Mouse (Mus musculus): ENCODE results near the gene Osbpl10. TPM values are rescaled to one million over a fixed set of nuclear protein-coding genes. Genes with fewer than 3 reads are reported as not detected.

The Osbpl10 gene
- polyA plus RNA-seq, 1 experiment from 2014 or later: 0.66 TPM

GRCm38 (mm10) chr9:115134736-115135135 lies 156.4 kb downstream of the Osbpl10 start:
- Histone ChIP-seq H3K4me3 (ENCODE audit: low read depth, low read length) (no peak overlapping the region), H3K9ac (ENCODE audit: low read depth, low read length) (no peak overlapping the region), H3K27ac (ENCODE audit: low read depth, low read length) (no peak overlapping the region), H3K4me2 (no peak overlapping the region), H3K27me3 (replicated peaks; ENCODE audit: control insufficient read depth, insufficient read depth, low read length) (no peaks in the 10 kb centered on the region), H3K36me3 (ENCODE audit: control insufficient read depth, insufficient read depth, low read length) (no peaks in the 10 kb centered on the region), H3K9me3 (ENCODE audit: control insufficient read depth, low read length) (no peaks in the 10 kb centered on the region), H3K4me1 (replicated peaks; ENCODE audit: control insufficient read depth, insufficient read depth, low read length) (no peaks in the 10 kb centered on the region)
- no peak for DNase-seq (ENCODE audit: low spot score)
- 63% methylated on average over 4 of the region's 4 CpGs for WGBS
- ATAC-seq (replicated peaks; ENCODE audit: low FRiP score): no peak

- ATAC-seq (replicated peaks; ENCODE audit: low FRiP score): no peak
- H3K27ac ChIP-seq (ENCODE audit: low read depth, low read length): no peak overlapping the region
- H3K36me3 ChIP-seq (ENCODE audit: control insufficient read depth, insufficient read depth, low read length): no peaks in the 10 kb centered on the region
- DNase-seq (ENCODE audit: low spot score): no peak
- H3K9ac ChIP-seq (ENCODE audit: low read depth, low read length): no peak overlapping the region
- WGBS: 87% methylated on average over 8 of the region's 8 CpGs
- H3K27me3 ChIP-seq (replicated peaks; ENCODE audit: control insufficient read depth, insufficient read depth, low read length): no peaks in the 10 kb centered on the region
- H3K9me3 ChIP-seq (ENCODE audit: control insufficient read depth, low read length): no peaks in the 10 kb centered on the region
- H3K4me3 ChIP-seq (ENCODE audit: low read depth, low read length): no peak overlapping the region
- no peaks in the 10 kb centered on the region for H3K4me1 ChIP-seq (replicated peaks; ENCODE audit: control insufficient read depth, insufficient read depth, low read length)
- H3K4me2 ChIP-seq: no peak overlapping the region
Measured at GRCm38 (mm10) chr9:115135352-115135751, 157.0 kb downstream of the Osbpl10 start.

GRCm38 (mm10) chr9:115137858-115138257 lies 159.5 kb downstream of the Osbpl10 start:
- Histone ChIP-seq H3K9ac (ENCODE audit: low read depth, low read length) (no peak overlapping the region), H3K4me1 (replicated peaks; ENCODE audit: control insufficient read depth, insufficient read depth, low read length) (no peaks in the 10 kb centered on the region), H3K4me2 (no peak overlapping the region), H3K27ac (ENCODE audit: low read depth, low read length) (no peak overlapping the region), H3K36me3 (ENCODE audit: control insufficient read depth, insufficient read depth, low read length) (no peaks in the 10 kb centered on the region), H3K27me3 (replicated peaks; ENCODE audit: control insufficient read depth, insufficient read depth, low read length) (no peaks in the 10 kb centered on the region), H3K9me3 (ENCODE audit: control insufficient read depth, low read length) (no peaks in the 10 kb centered on the region), H3K4me3 (ENCODE audit: low read depth, low read length) (no peak overlapping the region)
- no peak for DNase-seq (ENCODE audit: low spot score)
- ATAC-seq (replicated peaks; ENCODE audit: low FRiP score): peak; percentile 43; the same call in 1 of the 2 replicates
- WGBS: 56% methylated on average over 3 of the region's 3 CpGs

- no peak for ATAC-seq (replicated peaks; ENCODE audit: low FRiP score)
Measured at GRCm38 (mm10) chr9:115139597-115140332, 161.4 kb downstream of the Osbpl10 start.

GRCm38 (mm10) chr9:115147141-115147540 lies 168.8 kb downstream of the Osbpl10 start:
- Histone ChIP-seq H3K4me2 (no peak overlapping the region), H3K4me1 (replicated peaks; ENCODE audit: control insufficient read depth, insufficient read depth, low read length) (no peaks in the 10 kb centered on the region), H3K9me3 (ENCODE audit: control insufficient read depth, low read length) (peaks cover 2% of the 10 kb centered on the region; the same call in 1 of the 2 replicates), H3K9ac (ENCODE audit: low read depth, low read length) (no peak overlapping the region), H3K27me3 (replicated peaks; ENCODE audit: control insufficient read depth, insufficient read depth, low read length) (no peaks in the 10 kb centered on the region), H3K4me3 (ENCODE audit: low read depth, low read length) (no peak overlapping the region), H3K27ac (ENCODE audit: low read depth, low read length) (no peak overlapping the region), H3K36me3 (ENCODE audit: control insufficient read depth, insufficient read depth, low read length) (no peaks in the 10 kb centered on the region)
- no peak for ATAC-seq (replicated peaks; ENCODE audit: low FRiP score)
- 87% methylated on average over 5 of the region's 5 CpGs for WGBS
- no peak for DNase-seq (ENCODE audit: low spot score)

More at GRCm38 (mm10) chr9:115139597-115140332, 161.4 kb downstream of the Osbpl10 start:
- no peak for DNase-seq (ENCODE audit: low spot score)
- Histone ChIP-seq H3K27me3 (replicated peaks; ENCODE audit: control insufficient read depth, insufficient read depth, low read length) (no peaks in the 10 kb centered on the region), H3K4me1 (replicated peaks; ENCODE audit: control insufficient read depth, insufficient read depth, low read length) (no peaks in the 10 kb centered on the region), H3K27ac (ENCODE audit: low read depth, low read length) (no peak overlapping the region), H3K9ac (ENCODE audit: low read depth, low read length) (no peak overlapping the region), H3K4me2 (no peak overlapping the region), H3K36me3 (ENCODE audit: control insufficient read depth, insufficient read depth, low read length) (no peaks in the 10 kb centered on the region), H3K4me3 (ENCODE audit: low read depth, low read length) (no peak overlapping the region), H3K9me3 (ENCODE audit: control insufficient read depth, low read length) (no peaks in the 10 kb centered on the region)
- WGBS: 80% methylated on average over 14 of the region's 14 CpGs

GRCm38 (mm10) chr9:115147586-115148355 lies 169.4 kb downstream of the Osbpl10 start:
- ATAC-seq (replicated peaks; ENCODE audit: low FRiP score) (no peak), DNase-seq (ENCODE audit: low spot score) (no peak)
- Histone ChIP-seq H3K9me3 (ENCODE audit: control insufficient read depth, low read length) (peaks cover 2% of the 10 kb centered on the region; the same call in 1 of the 2 replicates), H3K9ac (ENCODE audit: low read depth, low read length) (no peak overlapping the region), H3K4me2 (no peak overlapping the region), H3K4me3 (ENCODE audit: low read depth, low read length) (no peak overlapping the region), H3K4me1 (replicated peaks; ENCODE audit: control insufficient read depth, insufficient read depth, low read length) (no peaks in the 10 kb centered on the region), H3K27me3 (replicated peaks; ENCODE audit: control insufficient read depth, insufficient read depth, low read length) (no peaks in the 10 kb centered on the region), H3K27ac (ENCODE audit: low read depth, low read length) (no peak overlapping the region), H3K36me3 (ENCODE audit: control insufficient read depth, insufficient read depth, low read length) (no peaks in the 10 kb centered on the region)
- 76% methylated on average over 13 of the region's 13 CpGs for WGBS

- Histone ChIP-seq H3K4me3 (ENCODE audit: low read depth, low read length) (no peak overlapping the region), H3K4me2 (no peak overlapping the region), H3K27me3 (replicated peaks; ENCODE audit: control insufficient read depth, insufficient read depth, low read length) (no peaks in the 10 kb centered on the region), H3K9me3 (ENCODE audit: control insufficient read depth, low read length) (peaks cover 3% of the 10 kb centered on the region; the same call in 1 of the 2 replicates), H3K4me1 (replicated peaks; ENCODE audit: control insufficient read depth, insufficient read depth, low read length) (no peaks in the 10 kb centered on the region), H3K9ac (ENCODE audit: low read depth, low read length) (no peak overlapping the region), H3K36me3 (ENCODE audit: control insufficient read depth, insufficient read depth, low read length) (no peaks in the 10 kb centered on the region), H3K27ac (ENCODE audit: low read depth, low read length) (no peak overlapping the region)
- ATAC-seq (replicated peaks; ENCODE audit: low FRiP score) (no peak), DNase-seq (ENCODE audit: low spot score) (no peak)
- WGBS: 82% methylated on average over 18 of the region's 18 CpGs
Measured at GRCm38 (mm10) chr9:115149011-115149756, 170.8 kb downstream of the Osbpl10 start.

GRCm38 (mm10) chr9:115161591-115161990 lies 183.2 kb downstream of the Osbpl10 start:
- DNase-seq (ENCODE audit: low spot score): no peak
- no peaks in the 10 kb centered on the region for H3K9me3 ChIP-seq (ENCODE audit: control insufficient read depth, low read length)
- no peaks in the 10 kb centered on the region for H3K36me3 ChIP-seq (ENCODE audit: control insufficient read depth, insufficient read depth, low read length)
- H3K27ac ChIP-seq (ENCODE audit: low read depth, low read length): no peak overlapping the region
- 77% methylated on average over 5 of the region's 5 CpGs for WGBS
- no peak overlapping the region for H3K9ac ChIP-seq (ENCODE audit: low read depth, low read length)
- ATAC-seq (replicated peaks; ENCODE audit: low FRiP score): no peak
- H3K4me3 ChIP-seq (ENCODE audit: low read depth, low read length): no peak overlapping the region
- no peak overlapping the region for H3K4me2 ChIP-seq
- no peaks in the 10 kb centered on the region for H3K27me3 ChIP-seq (replicated peaks; ENCODE audit: control insufficient read depth, insufficient read depth, low read length)
- peaks cover 30% of the 10 kb centered on the region for H3K4me1 ChIP-seq (replicated peaks; ENCODE audit: control insufficient read depth, insufficient read depth, low read length)

All from liver, embryonic 11.5 days (tissue).